Mouse (Mus musculus) hematopoietic stem cell, adult 5-6 weeks (primary cell): ENCODE measurements around the gene Ostn. TPM values are rescaled to one million over a fixed set of nuclear protein-coding genes. Genes with fewer than 3 reads are reported as not detected.
"Not testable (repeated sequence)": the region's sequence is repeated elsewhere in the genome, so short reads cannot be mapped to it uniquely, and the experiment has no call there.

Experiments
- ATAC-seq, 2 experiments: fragments of 125-278 bp in 1 of 2; replicated peaks in 1 of 2; 2 replicates each; pipeline ENCODE4 v1.8.0; 2016 to 2017; ENCODE audit warnings: inconsistent platforms in 2 of 2, mild to moderate bottlenecking in 2 of 2, moderate number of reproducible peaks in 2 of 2, low read depth in 1 of 2, moderate TSS enrichment in 1 of 2; ENCODE audit not compliant: low FRiP score in 2 of 2, poor library complexity in 2 of 2, severe bottlenecking in 2 of 2, insufficient read depth in 1 of 2, low TSS enrichment in 1 of 2
- total RNA-seq: library from RNA; stranded (forward); fragments of 172-1452, 232-1000 nt; gene quantifications from 2 replicates; pipeline ENCODE4 v1.2.3, GENCODE M21; 2017

Ostn gene
- not detected in 2 replicates for total RNA-seq

DNA sequence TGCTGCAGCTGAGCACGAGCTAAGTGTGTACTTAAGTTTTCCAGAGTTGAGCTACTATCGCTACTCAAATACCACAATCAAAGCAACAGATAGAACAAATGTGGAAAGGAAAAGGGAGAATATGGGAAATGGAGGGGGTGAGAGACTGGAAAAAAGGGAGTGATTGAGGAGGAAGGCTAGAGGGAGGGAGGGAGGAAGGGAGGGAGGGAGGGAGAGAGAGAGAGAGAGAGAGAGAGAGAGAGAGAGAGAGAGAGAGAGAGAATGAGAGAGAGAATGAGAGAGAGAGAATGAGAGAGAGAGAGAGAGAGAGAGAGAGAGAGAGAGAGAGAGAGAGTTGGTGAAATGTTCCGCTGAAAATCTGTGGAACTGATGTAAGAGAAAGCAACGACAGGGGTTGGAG lies at the start of gene Ostn:
TSS of gene Ostn (plus strand) at position 301 of the 400 bp plus-strand sequence.
- not testable (repeated sequence) for ATAC-seq

- no peak for ATAC-seq
These were observed 38.5 kb upstream of the Ostn start for GRCm38 (mm10) chr16:27268748-27269147.

DNA sequence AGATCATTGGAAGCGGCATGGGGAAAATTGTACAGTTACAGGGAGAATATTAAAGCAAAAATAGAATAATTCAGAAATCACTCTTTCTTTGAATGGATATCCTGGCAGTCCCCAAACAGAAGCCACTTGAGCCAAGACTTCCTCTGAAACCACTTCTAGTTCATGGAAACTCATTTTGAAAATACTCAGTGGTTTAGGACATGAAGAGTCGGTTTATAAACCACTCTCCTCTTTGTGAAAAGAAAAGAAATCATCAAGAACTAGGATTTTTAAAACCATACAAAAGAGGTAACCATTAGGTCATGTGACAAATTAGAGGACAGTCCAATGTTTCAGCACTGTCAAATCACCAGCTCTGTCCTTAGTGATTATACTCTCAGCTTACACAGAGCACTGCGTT lies 19.9 kb upstream of the Ostn start:
- no peak for ATAC-seq

DNA sequence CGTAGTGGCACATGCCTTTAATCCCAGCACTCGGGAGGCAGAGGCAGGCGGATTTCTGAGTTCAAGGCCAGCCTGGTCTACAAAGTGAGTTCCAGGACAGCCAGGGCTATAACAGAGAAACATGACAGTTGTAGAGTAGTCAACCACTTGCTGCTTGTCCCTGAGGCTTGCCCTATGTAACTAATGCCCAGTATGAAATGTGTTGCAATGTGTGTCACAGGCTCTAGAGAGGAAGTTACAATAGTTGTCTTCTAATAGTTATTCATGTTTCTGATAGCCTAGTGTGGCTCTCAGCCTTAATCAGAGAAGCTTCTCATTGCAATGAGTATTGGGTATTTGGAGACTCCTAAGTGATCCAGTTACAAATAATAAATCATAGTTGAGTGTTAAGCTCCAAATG lies 10.8 kb upstream of the Ostn start:
- no peak for ATAC-seq

DNA sequence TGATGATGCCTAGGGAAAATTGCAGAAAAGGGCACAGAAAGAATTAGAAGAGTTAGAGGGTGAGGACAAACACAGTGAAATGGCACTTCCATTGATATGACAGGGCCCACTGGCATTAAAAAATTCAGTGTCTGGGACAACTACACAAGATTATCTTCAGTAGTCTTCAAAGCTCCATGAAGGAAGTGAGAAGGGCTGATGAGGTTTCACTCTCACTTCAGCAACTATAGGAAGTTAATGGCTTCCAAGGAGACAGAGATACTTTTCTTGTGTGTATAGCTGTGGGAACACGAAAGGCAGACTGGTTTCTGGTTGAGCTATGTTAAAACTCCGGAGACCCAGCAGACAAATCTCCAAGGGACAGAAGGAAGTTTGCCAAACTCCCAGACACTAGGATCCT lies 10.4 kb upstream of the Ostn start:
- ATAC-seq, result no peak

- no peak for ATAC-seq
These were observed 11.8 kb downstream of the Ostn start for GRCm38 (mm10) chr16:27319099-27319498.

DNA sequence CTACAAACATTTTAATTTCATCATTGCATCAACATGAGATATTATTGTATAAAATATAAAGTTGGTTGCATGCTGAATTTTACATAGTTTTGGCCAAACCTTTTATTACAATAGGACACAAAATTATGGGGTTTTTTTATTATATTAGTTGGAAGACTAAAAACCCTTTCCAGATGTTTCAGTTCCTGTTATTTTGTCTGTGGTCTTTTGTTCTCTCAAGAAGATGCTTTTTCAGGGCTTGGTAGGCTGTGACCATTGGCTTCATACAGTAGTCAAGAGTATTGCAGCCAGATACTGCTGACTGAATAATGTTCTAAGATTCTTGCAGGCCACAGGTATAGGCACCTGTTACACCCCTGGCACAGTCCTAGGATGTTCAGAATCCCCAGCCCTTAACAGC lies 14.8 kb downstream of the Ostn start:
- ATAC-seq, result no peak

DNA sequence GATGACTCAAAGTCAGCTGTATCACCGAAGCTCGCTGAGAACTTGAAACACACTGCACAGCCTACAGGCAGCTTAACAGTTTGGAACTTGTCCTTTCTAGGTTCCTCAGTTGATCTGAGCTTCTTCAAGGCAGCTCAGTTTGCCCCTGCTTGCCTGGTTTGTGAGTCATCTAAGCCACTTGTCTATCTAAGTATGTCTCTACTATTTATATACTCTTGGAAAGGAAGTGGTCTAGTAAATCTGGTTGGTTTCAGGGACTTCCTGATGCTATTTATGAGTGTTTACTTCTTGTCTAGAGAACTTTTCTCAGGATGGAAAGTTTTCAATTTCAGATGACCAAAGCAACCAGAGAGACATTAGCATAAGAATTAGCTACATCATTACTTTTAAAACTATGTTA lies 19.2 kb downstream of the Ostn start:
- no peak for ATAC-seq

GRCm38 (mm10) chr16:27347521-27347920 lies 40.2 kb downstream of the Ostn start:
- ATAC-seq, result no peak

DNA sequence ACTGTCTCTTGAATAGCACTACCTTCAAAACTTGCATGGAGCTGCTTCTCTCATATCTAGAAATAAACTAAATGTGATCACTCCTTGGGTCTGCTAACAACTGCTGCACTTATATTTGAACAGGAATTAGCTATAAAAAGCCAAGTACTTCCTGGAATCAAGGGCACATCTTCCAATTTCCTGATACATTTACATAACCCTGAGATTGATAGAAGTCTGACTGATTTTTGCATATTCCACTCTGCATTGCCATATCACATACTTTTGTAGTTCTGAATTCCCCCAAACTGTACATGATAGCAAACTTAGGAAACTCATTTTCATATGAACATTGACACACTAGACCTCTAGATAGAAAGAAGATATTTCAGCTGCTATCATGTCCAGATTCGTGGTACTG lies 41.1 kb downstream of the Ostn start:
- no peak for ATAC-seq

DNA sequence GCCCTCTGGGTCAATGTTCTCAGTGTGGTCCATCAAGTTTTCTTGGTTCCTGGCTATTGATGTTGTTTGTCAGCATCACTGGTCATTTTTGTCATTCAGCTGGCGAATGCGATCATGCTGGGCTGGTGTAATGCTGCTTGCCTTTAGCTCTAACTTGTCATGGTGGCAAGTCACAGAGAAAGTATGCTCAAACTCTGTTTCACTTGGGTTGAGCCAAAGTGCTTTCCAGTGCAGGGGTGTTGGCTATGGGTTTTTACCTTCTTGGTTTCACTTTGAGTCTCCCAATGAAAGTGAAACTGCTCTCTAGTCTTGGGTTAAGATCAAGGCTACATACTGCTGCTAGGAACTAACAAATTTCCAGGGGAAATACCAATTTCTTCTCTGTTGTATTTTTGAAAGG lies 41.9 kb downstream of the Ostn start:
- ATAC-seq, result peak; percentile 92 to 94

- ATAC-seq, result no peak
These were observed 42.7 kb downstream of the Ostn start for GRCm38 (mm10) chr16:27349878-27350532.

- ATAC-seq, result no peak
These were observed 47.2 kb downstream of the Ostn start for GRCm38 (mm10) chr16:27354464-27354863.

DNA sequence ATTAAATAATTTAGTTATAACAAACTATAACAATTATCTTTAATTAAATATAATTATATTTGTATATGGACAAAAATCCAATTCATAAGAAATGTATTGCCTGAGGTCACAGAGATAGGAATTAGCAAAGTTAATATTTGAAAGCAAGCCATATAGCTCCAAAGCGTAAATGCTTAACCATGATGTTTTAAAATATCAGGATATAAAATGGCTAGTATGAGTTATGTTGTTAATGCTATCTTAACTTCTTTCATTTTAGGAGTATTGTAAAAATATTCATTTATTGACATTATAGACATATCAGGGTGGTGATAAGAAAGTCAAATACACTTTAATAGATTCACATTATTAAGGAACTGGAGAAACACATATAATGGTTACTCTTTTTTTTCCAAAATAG lies 52.8 kb downstream of the Ostn start:
- no peak for ATAC-seq

GRCm38 (mm10) chr16:27370191-27370590 lies 62.9 kb downstream of the Ostn start, which contains the start of gene Uts2b:
Gene Uts2b (minus strand): TSS chr16:27370239.
- ATAC-seq, result no peak

GRCm38 (mm10) chr16:27370700-27371099 lies 63.4 kb downstream of the Ostn start:
- no peak for ATAC-seq

DNA sequence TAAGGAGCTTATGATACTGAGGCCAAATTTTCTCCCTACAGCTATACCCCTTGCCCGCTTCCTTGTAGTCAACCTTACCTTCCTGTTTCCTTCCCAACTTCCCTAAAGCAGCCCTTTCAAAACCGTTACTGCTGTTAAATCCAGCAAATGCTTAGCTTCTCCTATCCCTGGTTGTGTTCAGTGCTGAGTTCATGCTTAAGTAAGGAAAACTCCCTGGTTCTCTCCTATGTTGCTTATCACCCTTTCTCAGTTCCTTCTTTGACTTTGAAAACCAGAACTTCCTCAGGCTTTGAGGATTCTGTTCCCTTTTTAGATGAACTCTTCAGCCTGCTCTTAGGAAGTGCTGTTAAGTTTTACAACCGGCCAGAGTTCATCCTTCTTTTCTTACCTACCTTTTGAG lies 66.8 kb downstream of the Ostn start:
- ATAC-seq, result peak; percentile 55 to 71; a peak in 3 of 4 replicates

DNA sequence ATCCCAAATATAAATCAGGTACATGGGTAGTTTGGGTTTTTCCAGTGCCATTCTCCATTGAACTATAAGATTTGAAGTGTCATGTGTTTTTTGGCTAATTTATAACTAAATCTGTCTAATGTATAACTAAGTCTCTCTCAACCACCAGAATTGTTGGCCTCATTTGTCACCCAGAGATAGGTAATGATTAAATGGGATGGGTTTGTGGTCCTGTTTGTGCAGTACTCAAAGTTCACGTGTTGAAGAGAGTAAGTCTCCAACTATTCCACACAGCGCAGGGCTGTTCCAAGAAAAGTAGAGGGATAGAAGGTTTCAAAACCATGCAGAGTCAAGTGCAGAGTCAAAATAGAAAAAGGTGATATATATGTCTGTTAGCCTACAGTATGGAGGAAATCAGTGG lies 68.0 kb downstream of the Ostn start:
- no peak for ATAC-seq

GRCm38 (mm10) chr16:27376556-27376955 lies 69.3 kb downstream of the Ostn start:
- ATAC-seq, result peak; percentile 42 to 43; a peak in 3 of 4 replicates
